Mouse (Mus musculus): ENCODE data around the gene Erc2. TPM values are rescaled to one million over a fixed set of nuclear protein-coding genes. Genes with fewer than 3 reads are reported as not detected.

The Erc2 gene
- total and polyA plus RNA-seq, 2 experiments from 2014 or later: 94.0 to 119 TPM

DNA sequence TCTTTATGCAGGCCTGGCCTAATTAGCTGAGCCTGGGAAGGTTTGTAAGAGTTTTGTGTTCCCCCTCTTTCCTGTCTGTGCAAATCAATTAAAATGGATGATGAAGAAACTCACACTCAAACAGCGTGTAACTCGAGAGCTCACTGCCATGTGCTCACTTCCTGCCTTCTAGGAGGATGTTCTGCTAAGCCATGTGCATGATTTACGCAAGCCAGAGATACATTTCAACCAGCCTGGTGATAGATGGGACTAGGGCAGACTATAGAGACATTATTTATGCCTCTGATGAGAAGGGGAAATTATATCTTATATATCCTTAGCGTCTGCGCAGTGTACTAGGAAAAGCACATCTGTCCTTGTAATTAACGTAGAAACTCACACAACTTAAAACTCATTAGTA, 193.5 kb downstream of the Erc2 start:
- WGBS: 89% methylated on average over 6 of the region's 6 CpGs
- Histone ChIP-seq H3K4me1 (ENCODE audit: insufficient read depth, low read length) (no peaks in the 10 kb centered on the region), H3K36me3 (ENCODE audit: insufficient read depth, low read length) (no peaks in the 10 kb centered on the region), H3K4me2 (ENCODE audit: low read depth, low read length, poor library complexity, severe bottlenecking) (no peak overlapping the region), H3K27ac (ENCODE audit: low read depth, low read length) (no peak overlapping the region), H3K27me3 (ENCODE audit: insufficient read depth, low read length) (no peaks in the 10 kb centered on the region), H3K9me3 (ENCODE audit: low read length) (no peaks in the 10 kb centered on the region), H3K4me3 (ENCODE audit: low read depth, low read length) (no peak overlapping the region), H3K9ac (replicated peaks; ENCODE audit: low read length, poor library complexity, severe bottlenecking) (no peak overlapping the region)
- no peak for ATAC-seq (ENCODE audit: low FRiP score)
- DNase-seq (ENCODE audit: low spot score): no peak
- no peak for TF ChIP-seq CTCF (IDR thresholded peaks at IDR 0.05)

DNA sequence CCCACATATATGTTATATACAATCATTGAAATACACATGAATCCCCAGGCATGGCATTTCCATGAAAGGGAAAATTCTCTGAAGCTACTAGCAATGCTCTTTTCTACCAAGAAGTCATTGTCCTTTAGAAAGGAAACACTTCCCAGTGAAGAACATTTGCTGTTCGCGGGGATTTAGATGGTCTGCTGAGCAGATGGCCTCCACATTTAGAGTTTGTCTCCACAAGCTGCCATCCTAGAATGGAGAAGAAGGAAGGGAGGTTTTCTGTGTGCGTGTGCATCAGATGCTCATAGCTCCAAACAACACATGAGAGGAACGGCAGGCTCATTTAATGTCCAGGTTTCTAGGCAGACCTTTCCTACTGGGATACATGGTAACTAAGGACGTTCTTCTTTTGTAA, 196.8 kb downstream of the Erc2 start:
- H3K27ac ChIP-seq (ENCODE audit: low read depth, low read length): no peak overlapping the region
- ATAC-seq (ENCODE audit: low FRiP score): no peak
- no peak for TF ChIP-seq CTCF (IDR thresholded peaks at IDR 0.05)
- H3K4me1 ChIP-seq (ENCODE audit: insufficient read depth, low read length): no peaks in the 10 kb centered on the region
- 94% methylated on average over 5 of the region's 5 CpGs for WGBS
- no peaks in the 10 kb centered on the region for H3K27me3 ChIP-seq (ENCODE audit: insufficient read depth, low read length)
- DNase-seq (ENCODE audit: low spot score): no peak
- no peaks in the 10 kb centered on the region for H3K36me3 ChIP-seq (ENCODE audit: insufficient read depth, low read length)
- no peak overlapping the region for H3K4me3 ChIP-seq (ENCODE audit: low read depth, low read length)
- H3K9me3 ChIP-seq (ENCODE audit: low read length): no peaks in the 10 kb centered on the region
- H3K4me2 ChIP-seq (ENCODE audit: low read depth, low read length, poor library complexity, severe bottlenecking): no peak overlapping the region
- no peak overlapping the region for H3K9ac ChIP-seq (replicated peaks; ENCODE audit: low read length, poor library complexity, severe bottlenecking)

DNA sequence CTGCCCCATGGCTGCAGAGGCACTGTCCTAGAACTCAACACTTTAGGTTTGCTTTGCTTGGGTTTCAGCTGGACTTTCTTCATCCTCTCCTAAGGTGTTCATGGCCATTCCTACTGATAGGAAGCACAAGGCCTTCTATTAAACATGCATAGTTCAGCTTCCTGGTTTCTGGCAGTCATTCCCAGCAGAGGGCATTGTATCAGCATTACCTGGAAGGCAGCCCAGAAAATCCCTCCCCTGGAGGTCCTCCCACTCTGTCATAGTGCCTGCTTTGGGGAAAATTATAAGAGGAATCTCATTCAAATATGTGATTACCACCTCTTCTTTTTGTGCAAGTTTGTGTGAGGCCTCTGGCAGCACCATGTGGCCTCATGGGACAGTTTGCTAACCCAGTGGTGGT, 199.6 kb downstream of the Erc2 start:
- peak; percentile 51 for DNase-seq (ENCODE audit: low spot score)
- peak; percentile 32 for TF ChIP-seq CTCF (IDR thresholded peaks at IDR 0.05)
- Histone ChIP-seq H3K4me3 (ENCODE audit: low read depth, low read length) (no peak overlapping the region), H3K27me3 (ENCODE audit: insufficient read depth, low read length) (no peaks in the 10 kb centered on the region), H3K27ac (ENCODE audit: low read depth, low read length) (no peak overlapping the region), H3K4me2 (ENCODE audit: low read depth, low read length, poor library complexity, severe bottlenecking) (no peak overlapping the region), H3K9me3 (ENCODE audit: low read length) (no peaks in the 10 kb centered on the region), H3K36me3 (ENCODE audit: insufficient read depth, low read length) (no peaks in the 10 kb centered on the region), H3K4me1 (ENCODE audit: insufficient read depth, low read length) (no peaks in the 10 kb centered on the region), H3K9ac (replicated peaks; ENCODE audit: low read length, poor library complexity, severe bottlenecking) (no peak overlapping the region)
- ATAC-seq (ENCODE audit: low FRiP score): no peak

DNA sequence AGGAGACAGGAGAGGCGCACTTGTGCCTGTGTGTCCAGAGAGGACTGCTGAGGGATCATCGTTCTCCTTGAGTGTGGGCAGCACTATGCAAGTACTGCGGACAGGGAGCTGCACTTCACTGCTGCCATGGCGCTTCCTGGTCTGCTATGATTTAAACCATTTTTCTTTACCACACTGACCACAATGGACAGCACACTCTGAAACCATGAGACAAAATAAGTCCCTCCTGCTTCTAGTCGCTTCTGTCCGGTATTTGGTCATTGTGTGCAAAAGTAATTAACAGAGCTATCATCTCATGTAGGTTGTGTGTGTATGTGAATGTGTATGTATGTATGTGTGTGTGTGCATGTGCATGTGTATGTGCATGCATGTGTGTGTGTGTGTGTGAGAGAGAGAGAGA, 200.3 kb downstream of the Erc2 start:
- Histone ChIP-seq H3K27ac (ENCODE audit: low read depth, low read length) (no peak overlapping the region), H3K9me3 (ENCODE audit: low read length) (no peaks in the 10 kb centered on the region), H3K4me2 (ENCODE audit: low read depth, low read length, poor library complexity, severe bottlenecking) (no peak overlapping the region), H3K9ac (replicated peaks; ENCODE audit: low read length, poor library complexity, severe bottlenecking) (no peak overlapping the region), H3K36me3 (ENCODE audit: insufficient read depth, low read length) (no peaks in the 10 kb centered on the region), H3K27me3 (ENCODE audit: insufficient read depth, low read length) (no peaks in the 10 kb centered on the region), H3K4me3 (ENCODE audit: low read depth, low read length) (no peak overlapping the region), H3K4me1 (ENCODE audit: insufficient read depth, low read length) (no peaks in the 10 kb centered on the region)
- WGBS: 93% methylated on average over 6 of the region's 6 CpGs
- TF ChIP-seq CTCF (IDR thresholded peaks at IDR 0.05): no peak
- no peak for ATAC-seq (ENCODE audit: low FRiP score)
- DNase-seq (ENCODE audit: low spot score): no peak

DNA sequence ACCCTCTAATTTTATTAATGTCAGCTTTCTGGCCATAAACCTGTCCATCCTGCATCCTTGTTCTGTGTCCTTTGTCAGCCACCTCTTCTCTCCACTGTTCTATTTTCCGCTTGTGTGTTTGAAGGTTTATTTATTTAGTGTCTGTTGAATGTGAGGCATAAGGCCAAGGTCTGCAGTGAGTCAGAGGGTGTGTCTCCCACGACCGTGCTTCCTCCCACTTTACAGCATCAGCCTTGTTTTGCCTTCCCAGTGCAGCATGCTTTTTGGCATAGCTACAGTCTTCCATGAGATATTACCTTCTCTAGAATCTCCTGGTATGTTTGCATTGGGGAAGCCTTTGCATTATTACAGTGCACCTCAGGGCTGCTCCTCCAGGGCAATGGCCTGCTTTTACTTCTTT, 200.8 kb downstream of the Erc2 start:
- 89% methylated on average over 3 of the region's 3 CpGs for WGBS
- H3K27me3 ChIP-seq (ENCODE audit: insufficient read depth, low read length): no peaks in the 10 kb centered on the region
- H3K27ac ChIP-seq (ENCODE audit: low read depth, low read length): no peak overlapping the region
- TF ChIP-seq CTCF (IDR thresholded peaks at IDR 0.05): no peak
- no peak overlapping the region for H3K4me3 ChIP-seq (ENCODE audit: low read depth, low read length)
- DNase-seq (ENCODE audit: low spot score) (no peak), ATAC-seq (ENCODE audit: low FRiP score) (no peak)
- H3K9me3 ChIP-seq (ENCODE audit: low read length): no peaks in the 10 kb centered on the region
- no peaks in the 10 kb centered on the region for H3K36me3 ChIP-seq (ENCODE audit: insufficient read depth, low read length)
- no peak overlapping the region for H3K4me2 ChIP-seq (ENCODE audit: low read depth, low read length, poor library complexity, severe bottlenecking)
- no peak overlapping the region for H3K9ac ChIP-seq (replicated peaks; ENCODE audit: low read length, poor library complexity, severe bottlenecking)
- H3K4me1 ChIP-seq (ENCODE audit: insufficient read depth, low read length): no peaks in the 10 kb centered on the region

DNA sequence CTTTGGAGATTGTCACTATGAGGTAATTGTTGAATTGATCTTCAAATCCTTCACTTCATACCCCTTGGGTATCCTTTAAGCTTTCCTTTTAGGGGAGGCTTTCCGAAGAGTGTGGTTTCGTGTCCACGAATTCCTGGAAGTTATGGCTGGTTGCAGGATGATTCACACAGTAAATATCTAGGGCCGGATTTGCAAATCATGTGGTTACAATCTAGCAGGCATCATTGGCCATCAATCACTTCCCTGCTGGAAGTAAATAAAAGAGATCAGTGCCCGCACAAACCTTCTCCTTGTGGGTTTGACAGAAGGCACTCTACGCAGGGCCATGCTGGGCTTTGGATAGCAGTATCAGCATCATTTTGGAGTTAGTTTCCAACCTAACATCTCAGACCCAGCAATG, 201.7 kb downstream of the Erc2 start:
- TF ChIP-seq CTCF (IDR thresholded peaks at IDR 0.05): no peak
- no peak overlapping the region for H3K4me3 ChIP-seq (ENCODE audit: low read depth, low read length)
- no peaks in the 10 kb centered on the region for H3K9me3 ChIP-seq (ENCODE audit: low read length)
- no peak overlapping the region for H3K4me2 ChIP-seq (ENCODE audit: low read depth, low read length, poor library complexity, severe bottlenecking)
- no peaks in the 10 kb centered on the region for H3K36me3 ChIP-seq (ENCODE audit: insufficient read depth, low read length)
- H3K27ac ChIP-seq (ENCODE audit: low read depth, low read length): no peak overlapping the region
- DNase-seq (ENCODE audit: low spot score): no peak
- no peaks in the 10 kb centered on the region for H3K27me3 ChIP-seq (ENCODE audit: insufficient read depth, low read length)
- ATAC-seq (ENCODE audit: low FRiP score): no peak
- no peak overlapping the region for H3K9ac ChIP-seq (replicated peaks; ENCODE audit: low read length, poor library complexity, severe bottlenecking)
- WGBS: 85% methylated on average over 6 of the region's 6 CpGs
- H3K4me1 ChIP-seq (ENCODE audit: insufficient read depth, low read length): no peaks in the 10 kb centered on the region

DNA sequence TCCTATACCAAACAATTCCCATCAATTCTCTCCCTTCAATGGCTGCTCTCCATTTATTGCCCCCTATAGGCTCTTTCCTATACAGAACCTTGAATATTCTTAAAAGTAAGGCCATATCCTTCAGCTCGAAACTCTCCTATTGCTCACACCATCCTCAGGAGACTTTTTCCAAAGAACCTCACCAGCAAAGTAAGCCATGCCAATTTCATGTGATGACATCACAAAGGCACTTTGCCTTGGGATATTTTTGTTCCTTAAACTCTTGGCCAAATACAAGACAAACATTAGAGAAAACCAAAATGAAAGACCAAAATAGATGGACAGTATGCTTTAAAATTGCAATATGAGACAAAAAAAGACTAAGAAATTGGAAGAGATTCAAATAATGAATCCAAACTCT, 204.6 kb downstream of the Erc2 start:
- no peaks in the 10 kb centered on the region for H3K4me1 ChIP-seq (ENCODE audit: insufficient read depth, low read length)

More for the DNA sequence above, 204.6 kb downstream of the Erc2 start:
- Histone ChIP-seq H3K4me2 (ENCODE audit: low read depth, low read length, poor library complexity, severe bottlenecking) (no peak overlapping the region), H3K27me3 (ENCODE audit: insufficient read depth, low read length) (no peaks in the 10 kb centered on the region), H3K36me3 (ENCODE audit: insufficient read depth, low read length) (no peaks in the 10 kb centered on the region), H3K9ac (replicated peaks; ENCODE audit: low read length, poor library complexity, severe bottlenecking) (no peak overlapping the region), H3K9me3 (ENCODE audit: low read length) (no peaks in the 10 kb centered on the region), H3K27ac (ENCODE audit: low read depth, low read length) (no peak overlapping the region), H3K4me3 (ENCODE audit: low read depth, low read length) (no peak overlapping the region)
- DNase-seq (ENCODE audit: low spot score) (no peak), ATAC-seq (ENCODE audit: low FRiP score) (no peak)
- TF ChIP-seq CTCF (IDR thresholded peaks at IDR 0.05): no peak
- 88% methylated on average over 1 of the region's 1 CpGs for WGBS

Data from midbrain, postnatal 0 days (tissue).